Mouse (Mus musculus) T-helper 17 cell (primary cell): ENCODE measurements around the gene Asb3.
"Not testable (repeated sequence)": the region's sequence is repeated elsewhere in the genome, so short reads cannot be mapped to it uniquely, and the experiment has no call there.

ENCODE experiments used
- in situ Hi-C, 2 experiments: fragments of 300-600 bp; cut with MboI, MseI; formaldehyde crosslinking; loops; 1 replicate in 1 of 2; 2 replicates in 1 of 2; pipeline ENCODE4 v1.15.1; 2025; ENCODE audit warnings: high pct_unique_total_duplicates in 2 of 2

Gene Asb3

GRCm38 (mm10) chr11:30998704-30999103 is 113.5 kb downstream of the Asb3 start:
- in situ Hi-C loops, result loop anchor here in 1 of 2 experiments (25.0 kb wide), 1 partner anchor 1264 kb away; the partner anchor contains the start of gene Nprl3

- in situ Hi-C loops, result no loop called here
Measured at GRCm38 (mm10) chr11:31000028-31000427, 114.8 kb downstream of the Asb3 start.

- in situ Hi-C loops, result no loop called here
Measured at GRCm38 (mm10) chr11:31001169-31001908, 116.1 kb downstream of the Asb3 start.

GRCm38 (mm10) chr11:31009668-31010067 is 124.5 kb downstream of the Asb3 start:
- in situ Hi-C loops, result loop anchor here in 1 of 2 experiments (5.0 kb wide), 1 partner anchor 38 kb away; no protein-coding TSS in a partner anchor

GRCm38 (mm10) chr11:31017466-31017865 is 132.2 kb downstream of the Asb3 start:
- in situ Hi-C loops, result not testable (repeated sequence)

- in situ Hi-C loops, result no loop called here
Measured at GRCm38 (mm10) chr11:31034958-31035357, 149.7 kb downstream of the Asb3 start.

GRCm38 (mm10) chr11:31089973-31090372 is 204.8 kb downstream of the Asb3 start:
- in situ Hi-C loops, result no loop called here

- in situ Hi-C loops, result no loop called here
Measured at GRCm38 (mm10) chr11:31090478-31090978, 205.3 kb downstream of the Asb3 start.

GRCm38 (mm10) chr11:31099519-31099918 is 214.3 kb downstream of the Asb3 start:
- in situ Hi-C loops, result not testable (repeated sequence)

GRCm38 (mm10) chr11:31102188-31102587 is 217.0 kb downstream of the Asb3 start:
- in situ Hi-C loops, result no loop called here

GRCm38 (mm10) chr11:31105364-31105763 is 220.1 kb downstream of the Asb3 start:
- in situ Hi-C loops, result no loop called here

- in situ Hi-C loops, result not testable (repeated sequence)
Measured at GRCm38 (mm10) chr11:31126964-31127363, 241.7 kb downstream of the Asb3 start.

GRCm38 (mm10) chr11:31133726-31134125 is 248.5 kb downstream of the Asb3 start:
- in situ Hi-C loops, result not testable (repeated sequence)

GRCm38 (mm10) chr11:31134824-31135223 is 249.6 kb downstream of the Asb3 start:
- in situ Hi-C loops, result not testable (repeated sequence)

GRCm38 (mm10) chr11:31138394-31138793 is 253.2 kb downstream of the Asb3 start:
- in situ Hi-C loops, result not testable (repeated sequence)
